Mouse (Mus musculus): ENCODE measurements around the gene Mllt11. TPM values are rescaled to one million over a fixed set of nuclear protein-coding genes. Genes with fewer than 3 reads are reported as not detected.

Gene Mllt11
- polyA plus RNA-seq, 1 experiment from 2014 or later, result 444 TPM

DNA sequence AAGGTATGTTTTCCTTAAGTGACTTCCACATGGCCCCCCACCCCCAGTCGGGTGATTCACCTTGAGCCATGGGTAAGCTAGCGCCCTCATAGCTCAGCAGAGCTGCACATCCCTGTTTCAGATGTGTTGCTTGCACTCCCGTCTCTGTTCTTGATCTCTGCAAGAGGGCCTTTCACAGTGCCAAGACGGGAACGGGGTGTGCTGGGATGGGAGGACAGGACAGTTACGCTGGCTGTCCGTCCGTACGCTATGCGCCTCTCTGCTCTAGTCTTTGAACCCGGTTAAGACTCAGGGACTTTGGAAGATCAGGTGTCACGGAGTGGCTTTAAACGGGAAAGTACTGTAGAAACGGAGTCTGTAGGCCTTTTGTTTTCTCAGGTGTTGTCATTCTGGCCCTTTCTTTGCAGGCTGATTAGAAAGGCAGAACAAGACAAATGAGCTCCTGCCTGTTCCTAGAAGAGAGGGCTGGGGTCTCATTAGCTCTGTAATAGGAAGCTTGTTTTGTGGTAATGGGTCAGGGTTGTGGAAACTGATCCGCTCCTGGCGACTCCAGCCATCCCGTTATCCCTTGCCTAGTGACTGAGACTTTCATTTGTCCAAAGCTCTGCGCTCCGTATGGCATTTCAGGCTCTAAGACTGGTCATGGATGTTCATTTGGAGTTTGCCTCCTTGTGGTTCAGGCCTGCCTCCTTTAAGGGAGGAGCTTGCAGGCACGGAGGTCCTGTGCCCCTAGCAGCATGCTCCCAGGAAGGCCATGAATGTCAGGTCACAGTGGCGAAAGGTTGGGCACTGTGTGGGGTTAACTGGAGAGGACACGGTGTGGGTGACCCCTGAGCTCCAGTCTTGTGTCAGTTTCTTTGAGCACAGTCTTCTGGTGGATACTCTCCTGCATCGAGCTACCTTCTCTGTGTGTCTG, 3.7 kb upstream of the Mllt11 start:
- Histone ChIP-seq H3K9me3 (replicated peaks; ENCODE audit: control insufficient read depth, low read length) (no peaks in the 10 kb centered on the region), H3K36me3 (ENCODE audit: control insufficient read depth, insufficient read depth, low read length) (peaks cover 70% of the 10 kb centered on the region)
- ATAC-seq, result no peak

DNA sequence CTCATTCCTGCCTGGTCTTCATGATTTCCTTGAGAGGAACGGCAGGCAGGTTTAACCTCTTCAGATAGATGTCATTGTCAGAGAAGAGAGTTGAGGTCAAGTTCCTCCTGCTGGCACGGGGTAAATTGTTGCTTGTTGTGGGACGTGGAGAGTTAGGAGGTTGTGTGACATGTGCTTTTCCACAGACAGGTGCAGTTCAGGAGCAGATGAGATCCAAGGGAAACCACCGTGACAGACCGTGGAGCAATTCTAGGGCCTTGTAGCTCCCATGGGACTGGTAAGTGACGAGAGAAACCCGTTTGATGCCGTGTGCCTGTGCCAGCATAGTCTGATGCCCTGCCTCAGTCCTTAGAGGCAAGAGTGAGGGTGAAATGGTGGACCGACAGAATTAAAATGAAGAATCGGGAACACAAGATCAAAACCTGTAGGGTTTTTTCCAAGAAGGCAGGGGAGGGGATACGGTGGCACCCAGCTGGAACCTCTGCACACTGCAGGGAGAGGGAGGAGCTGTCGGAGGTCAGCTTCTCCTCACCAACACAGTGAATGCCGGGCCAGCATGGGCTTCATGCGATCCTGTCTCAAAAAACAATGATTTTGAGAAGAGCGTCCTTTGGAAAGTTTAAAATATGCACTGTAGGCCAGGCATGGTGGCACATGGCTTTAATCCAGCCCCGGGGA, 1.5 kb upstream of the Mllt11 start:
- no peak for ATAC-seq
- WGBS, result 92% methylated on average over 16 of the region's 16 CpGs
- peaks cover 67% of the 10 kb centered on the region for H3K36me3 ChIP-seq (ENCODE audit: control insufficient read depth, insufficient read depth, low read length)

More for the DNA sequence above, 3.7 kb upstream of the Mllt11 start:
- Histone ChIP-seq H3K4me1 (ENCODE audit: control insufficient read depth, insufficient read depth, low read length) (peaks cover 12% of the 10 kb centered on the region), H3K9ac (ENCODE audit: low read length) (no peak overlapping the region), H3K4me2 (ENCODE audit: low read length) (no peak overlapping the region), H3K27me3 (replicated peaks; ENCODE audit: control insufficient read depth, insufficient read depth, low read length) (no peaks in the 10 kb centered on the region), H3K27ac (ENCODE audit: low read depth, low read length) (no peak overlapping the region), H3K4me3 (ENCODE audit: low read depth, low read length) (no peak overlapping the region)
- no peak for DNase-seq (ENCODE audit: low spot score)
- 54% methylated on average over 23 of the region's 23 CpGs for WGBS

DNA sequence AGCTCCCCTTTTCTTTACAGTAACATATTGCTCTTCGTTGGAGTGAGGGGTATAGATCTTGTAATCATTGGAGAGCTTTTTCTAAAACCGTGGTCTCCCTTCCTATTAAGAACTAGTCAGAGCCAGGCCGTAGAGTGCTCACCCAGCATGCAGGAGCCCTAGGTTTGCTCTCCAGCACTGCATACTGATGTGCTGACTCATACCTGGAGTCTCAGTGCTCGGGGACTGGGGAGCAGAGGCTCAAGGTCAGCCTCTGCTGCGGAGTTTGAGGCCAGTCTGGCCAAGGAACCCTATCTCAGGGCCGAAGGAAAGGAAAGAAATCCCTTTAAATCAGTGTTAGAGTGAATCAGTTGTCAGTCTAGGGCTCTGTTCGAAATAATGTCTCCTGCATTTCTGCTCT, 800 bp upstream of the Mllt11 start:
- DNase-seq (ENCODE audit: low spot score), result no peak
- Histone ChIP-seq H3K4me2 (ENCODE audit: low read length) (no peak overlapping the region), H3K27me3 (replicated peaks; ENCODE audit: control insufficient read depth, insufficient read depth, low read length) (no peaks in the 10 kb centered on the region), H3K36me3 (ENCODE audit: control insufficient read depth, insufficient read depth, low read length) (peaks cover 61% of the 10 kb centered on the region), H3K9ac (ENCODE audit: low read length) (no peak overlapping the region), H3K9me3 (replicated peaks; ENCODE audit: control insufficient read depth, low read length) (no peaks in the 10 kb centered on the region), H3K27ac (ENCODE audit: low read depth, low read length) (no peak overlapping the region), H3K4me1 (ENCODE audit: control insufficient read depth, insufficient read depth, low read length) (peaks cover 19% of the 10 kb centered on the region), H3K4me3 (ENCODE audit: low read depth, low read length) (no peak overlapping the region)
- WGBS, result 92% methylated on average over 7 of the region's 7 CpGs
- ATAC-seq, result no peak

More for the DNA sequence above, 1.5 kb upstream of the Mllt11 start:
- no peaks in the 10 kb centered on the region for H3K27me3 ChIP-seq (replicated peaks; ENCODE audit: control insufficient read depth, insufficient read depth, low read length)
- H3K4me2 ChIP-seq (ENCODE audit: low read length), result no peak overlapping the region
- no peaks in the 10 kb centered on the region for H3K9me3 ChIP-seq (replicated peaks; ENCODE audit: control insufficient read depth, low read length)
- H3K9ac ChIP-seq (ENCODE audit: low read length), result no peak overlapping the region
- H3K4me1 ChIP-seq (ENCODE audit: control insufficient read depth, insufficient read depth, low read length), result peaks cover 19% of the 10 kb centered on the region
- no peak overlapping the region for H3K27ac ChIP-seq (ENCODE audit: low read depth, low read length)
- no peak overlapping the region for H3K4me3 ChIP-seq (ENCODE audit: low read depth, low read length)
- DNase-seq (ENCODE audit: low spot score), result no peak

DNA sequence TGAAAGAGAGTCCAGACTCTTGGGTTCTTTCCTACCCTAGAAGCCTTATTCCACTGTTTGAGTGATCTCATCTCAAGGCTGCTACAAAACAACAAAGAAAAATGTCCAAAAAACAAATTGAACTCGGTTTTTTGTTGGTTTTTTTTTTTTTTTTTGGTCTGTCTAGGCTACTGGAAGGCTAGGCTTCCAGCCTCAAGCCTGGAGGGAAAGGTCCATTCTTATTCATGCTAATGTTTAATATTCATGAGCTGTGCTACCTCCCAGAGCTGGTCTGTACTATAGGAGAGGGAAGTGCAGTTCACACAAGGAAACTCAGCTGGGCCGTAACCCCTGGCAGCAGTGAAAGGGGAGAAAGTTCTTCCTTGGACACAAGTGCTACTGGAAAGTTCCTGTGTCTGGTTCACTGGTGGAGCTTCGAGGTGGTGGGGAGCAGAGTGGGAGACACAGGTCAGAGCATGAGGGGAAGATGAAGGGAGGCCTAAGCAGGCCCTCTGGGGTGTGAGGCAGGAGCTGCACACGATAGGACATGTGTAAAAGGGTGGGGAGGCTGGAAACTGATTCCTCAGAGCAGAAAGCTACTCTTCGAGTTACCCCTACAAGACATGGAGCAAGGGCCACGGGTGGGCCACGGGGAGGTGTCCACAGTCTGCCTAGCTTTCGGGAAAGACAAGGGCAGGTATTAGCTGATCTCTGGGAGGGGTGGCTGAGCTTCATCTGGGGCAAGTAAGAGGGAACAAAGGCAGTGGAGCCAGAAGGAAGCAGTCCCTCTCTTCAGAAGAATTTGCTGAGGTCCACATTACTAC, 1.3 kb downstream of the Mllt11 start:
- DNase-seq (ENCODE audit: low spot score) (peak; percentile 66), ATAC-seq (peak; percentile 8; the same call in 1 of the 2 replicates)
- Histone ChIP-seq H3K27ac (ENCODE audit: low read depth, low read length) (peak overlapping the region; percentile 98), H3K4me3 (ENCODE audit: low read depth, low read length) (peak overlapping the region; percentile 89), H3K27me3 (replicated peaks; ENCODE audit: control insufficient read depth, insufficient read depth, low read length) (no peaks in the 10 kb centered on the region), H3K36me3 (ENCODE audit: control insufficient read depth, insufficient read depth, low read length) (peaks cover 43% of the 10 kb centered on the region), H3K9ac (ENCODE audit: low read length) (peak overlapping the region; percentile 91), H3K9me3 (replicated peaks; ENCODE audit: control insufficient read depth, low read length) (no peaks in the 10 kb centered on the region), H3K4me2 (ENCODE audit: low read length) (peak overlapping the region; percentile 86), H3K4me1 (ENCODE audit: control insufficient read depth, insufficient read depth, low read length) (peaks cover 29% of the 10 kb centered on the region)
- WGBS, result 23% methylated on average over 8 of the region's 8 CpGs

DNA sequence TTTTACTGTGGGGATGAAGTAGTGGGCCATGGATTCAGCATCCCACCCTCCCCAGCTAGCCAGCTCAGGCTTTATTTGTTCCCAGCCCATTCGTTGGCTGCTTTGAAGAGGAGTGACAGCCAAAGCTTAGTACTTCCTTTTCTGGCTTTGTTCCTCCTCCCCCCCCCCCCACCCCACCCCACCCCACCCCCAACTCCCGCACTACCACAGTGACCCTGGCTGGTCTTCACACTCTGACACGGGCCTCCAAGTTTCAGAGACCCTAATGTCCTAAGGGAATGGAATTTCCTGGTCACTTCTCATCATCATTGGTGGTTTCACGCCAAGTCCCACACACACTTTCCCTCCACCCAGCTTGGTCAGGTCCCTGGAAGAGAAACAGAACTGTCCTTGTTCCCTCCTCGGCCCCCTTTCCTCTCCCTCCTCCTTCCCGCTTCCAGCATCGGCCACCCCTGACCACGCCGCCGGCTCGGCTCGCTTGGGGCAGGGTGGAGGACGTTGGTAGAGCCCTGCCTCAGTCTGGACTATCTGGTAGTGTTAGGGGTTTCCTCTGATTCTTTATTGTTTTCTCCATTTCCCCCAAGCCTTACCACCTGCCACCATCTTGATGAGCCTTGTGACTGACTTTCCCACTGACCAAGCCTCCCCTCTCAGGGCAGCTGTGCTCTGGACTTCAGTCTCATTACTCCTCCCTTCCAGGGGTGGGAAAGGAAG, 2.0 kb downstream of the Mllt11 start:
- Histone ChIP-seq H3K4me3 (ENCODE audit: low read depth, low read length) (peak overlapping the region; percentile 89), H3K4me1 (ENCODE audit: control insufficient read depth, insufficient read depth, low read length) (peaks cover 32% of the 10 kb centered on the region), H3K27me3 (replicated peaks; ENCODE audit: control insufficient read depth, insufficient read depth, low read length) (no peaks in the 10 kb centered on the region), H3K9me3 (replicated peaks; ENCODE audit: control insufficient read depth, low read length) (no peaks in the 10 kb centered on the region), H3K27ac (ENCODE audit: low read depth, low read length) (peak overlapping the region; percentile 98), H3K9ac (ENCODE audit: low read length) (peak overlapping the region; percentile 91), H3K4me2 (ENCODE audit: low read length) (peak overlapping the region; percentile 86), H3K36me3 (ENCODE audit: control insufficient read depth, insufficient read depth, low read length) (peaks cover 43% of the 10 kb centered on the region)
- ATAC-seq, result peak; percentile 30
- DNase-seq (ENCODE audit: low spot score), result peak; percentile 69
- WGBS, result 0% methylated on average over 12 of the region's 13 CpGs

DNA sequence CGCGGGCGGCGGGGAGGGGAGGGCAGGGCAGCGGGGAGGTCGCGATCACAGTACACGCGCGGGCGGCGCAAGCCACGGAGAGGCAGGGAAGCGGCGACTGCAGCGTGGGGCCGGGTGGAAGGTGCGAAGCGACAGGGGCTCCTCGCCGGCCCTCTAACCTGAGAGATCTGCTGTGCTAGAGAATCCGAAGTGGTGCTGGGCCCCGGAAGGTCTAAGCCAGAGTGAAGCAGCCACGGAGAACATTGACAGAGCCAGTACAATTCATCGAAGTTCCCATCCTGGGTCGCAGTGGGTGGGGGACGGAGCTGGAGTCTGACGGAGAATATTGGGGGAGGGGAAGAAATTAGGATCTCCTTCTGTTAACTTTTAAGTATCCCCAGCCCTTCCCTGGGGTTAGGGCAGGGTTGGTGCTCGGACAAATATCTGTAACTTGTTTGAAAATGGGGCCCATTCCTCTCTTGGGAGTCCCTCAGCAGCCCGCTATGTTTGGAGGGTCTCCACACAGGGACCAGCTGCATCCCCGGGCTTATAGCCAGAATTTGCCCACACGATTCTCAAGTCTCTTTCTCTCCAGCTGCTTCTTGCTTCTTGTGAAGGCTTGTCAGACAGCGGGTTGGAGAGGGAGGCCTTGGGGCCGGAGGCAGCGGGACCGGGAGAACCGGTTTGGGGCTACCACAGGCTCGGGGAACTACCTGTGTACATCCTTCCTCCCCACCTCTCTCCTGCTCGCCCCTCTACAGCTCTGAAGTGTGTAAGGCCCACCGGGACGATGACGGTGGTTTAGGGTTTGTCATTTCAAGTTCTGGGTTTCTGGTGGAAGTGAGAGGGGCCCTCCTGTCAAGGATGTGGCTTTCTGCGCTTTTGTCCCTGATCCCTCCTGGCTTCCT, 2.8 kb downstream of the Mllt11 start:
- Histone ChIP-seq H3K27me3 (replicated peaks; ENCODE audit: control insufficient read depth, insufficient read depth, low read length) (no peaks in the 10 kb centered on the region), H3K9me3 (replicated peaks; ENCODE audit: control insufficient read depth, low read length) (no peaks in the 10 kb centered on the region), H3K36me3 (ENCODE audit: control insufficient read depth, insufficient read depth, low read length) (peaks cover 41% of the 10 kb centered on the region), H3K4me2 (ENCODE audit: low read length) (peak overlapping the region; percentile 86), H3K4me3 (ENCODE audit: low read depth, low read length) (peak overlapping the region; percentile 89), H3K27ac (ENCODE audit: low read depth, low read length) (peak overlapping the region; percentile 98), H3K9ac (ENCODE audit: low read length) (peak overlapping the region; percentile 91), H3K4me1 (ENCODE audit: control insufficient read depth, insufficient read depth, low read length) (peaks cover 40% of the 10 kb centered on the region)
- peak; percentile 89 for DNase-seq (ENCODE audit: low spot score)
- ATAC-seq, result peak; percentile 16
- WGBS, result under 1% methylated on average over 42 of the region's 43 CpGs

DNA sequence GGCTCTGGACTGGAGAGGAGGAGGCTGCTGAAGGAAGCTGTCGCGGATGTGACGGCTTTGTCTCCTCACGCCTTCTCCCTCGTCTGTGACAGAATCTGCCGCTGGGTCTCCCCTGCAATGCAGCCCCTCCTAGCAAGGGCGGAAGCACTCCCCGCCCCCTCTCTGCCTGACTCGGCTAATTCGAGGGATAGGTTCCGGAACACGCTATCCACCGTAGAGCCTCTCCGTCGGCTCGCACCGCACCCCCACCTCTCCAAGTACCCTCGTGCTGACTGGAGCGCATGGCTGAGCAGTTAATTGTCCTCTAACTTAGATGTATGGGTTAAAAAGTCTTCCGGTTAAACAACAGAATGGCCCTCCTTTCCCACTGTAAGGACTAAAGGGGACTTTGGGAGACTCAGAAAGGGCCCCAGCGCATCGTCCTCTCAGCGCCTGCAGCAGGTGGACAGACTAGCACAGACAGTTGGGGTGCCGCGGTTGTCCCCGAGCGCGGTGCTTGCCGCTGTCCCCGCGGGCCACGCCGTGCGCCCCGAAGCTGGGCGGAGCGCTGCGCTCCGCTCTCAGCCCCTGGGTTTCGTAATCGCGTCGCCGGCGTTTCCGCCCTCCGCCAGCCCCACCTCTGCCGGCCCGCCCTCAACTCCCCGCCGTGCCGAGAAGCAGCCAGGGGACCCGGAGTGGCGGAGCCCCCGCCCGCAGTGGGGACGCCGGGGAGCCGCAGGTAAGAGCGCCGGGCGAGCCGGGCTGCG, 3.6 kb downstream of the Mllt11 start, which contains the start of gene Cdc42se1:
Gene Cdc42se1 (plus strand): TSS at position 585 of the 746 bp plus-strand sequence.
- peaks cover 41% of the 10 kb centered on the region for H3K36me3 ChIP-seq (ENCODE audit: control insufficient read depth, insufficient read depth, low read length)
- no peaks in the 10 kb centered on the region for H3K27me3 ChIP-seq (replicated peaks; ENCODE audit: control insufficient read depth, insufficient read depth, low read length)
- H3K9ac ChIP-seq (ENCODE audit: low read length), result peak within 1 kb of the TSS; percentile 91
- peaks cover 42% of the 10 kb centered on the region for H3K4me1 ChIP-seq (ENCODE audit: control insufficient read depth, insufficient read depth, low read length)
- H3K4me3 ChIP-seq (ENCODE audit: low read depth, low read length), result peak within 1 kb of the TSS; percentile 89
- DNase-seq (ENCODE audit: low spot score) (peak; percentile 98), ATAC-seq (peak; percentile 92)
- under 1% methylated on average over 64 of the region's 64 CpGs for WGBS
- H3K27ac ChIP-seq (ENCODE audit: low read depth, low read length), result peak within 1 kb of the TSS; percentile 98
- no peaks in the 10 kb centered on the region for H3K9me3 ChIP-seq (replicated peaks; ENCODE audit: control insufficient read depth, low read length)
- H3K4me2 ChIP-seq (ENCODE audit: low read length), result peak within 1 kb of the TSS; percentile 86
